Mouse (Mus musculus) kidney, adult 9 months (tissue): Measurements from ENCODE around the gene Lama5.

Source experiments
- DNase-seq: peaks from one replicate; pipeline ENCODE4 v3.0.0; 2022

Gene Lama5

DNA sequence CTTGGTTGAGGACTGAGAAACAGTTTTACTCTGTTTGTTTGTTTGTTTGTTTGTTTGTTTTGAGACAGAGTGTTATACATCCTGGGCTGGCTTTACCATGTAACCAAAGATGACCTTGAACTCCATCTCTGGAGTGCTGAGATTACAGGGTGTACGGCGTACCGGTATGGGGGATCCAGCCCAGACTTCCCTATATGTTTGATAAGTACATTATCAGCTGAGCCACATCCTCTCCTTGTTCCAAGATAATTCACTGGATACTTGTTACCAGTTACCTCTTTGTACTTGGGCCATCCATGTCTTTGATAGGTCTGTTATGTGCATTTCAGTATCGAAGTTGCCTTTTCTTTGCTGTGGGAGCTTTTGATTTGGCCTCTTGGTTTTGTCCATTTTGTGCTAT is 92.4 kb downstream of the Lama5 start:
- DNase-seq: no peak

DNA sequence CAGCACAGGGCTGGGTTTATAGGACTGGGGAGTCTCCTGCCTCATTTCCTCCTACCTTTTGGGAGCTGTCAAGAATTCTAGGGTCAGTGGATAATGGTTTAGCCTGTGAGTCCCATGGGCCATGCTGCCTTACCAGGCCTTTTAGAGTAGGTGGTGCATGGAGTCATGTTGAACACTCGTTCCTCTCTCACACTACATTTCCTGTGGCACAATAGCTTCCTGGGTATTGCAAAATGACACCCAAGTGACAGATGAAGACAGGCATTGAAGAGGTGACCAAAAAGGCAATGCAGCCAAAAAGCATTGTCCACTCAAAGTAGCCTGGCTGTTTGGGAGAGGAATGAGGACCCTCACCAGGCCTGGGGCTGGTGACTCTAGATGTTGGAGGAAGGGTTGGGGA is 98.0 kb downstream of the Lama5 start:
- DNase-seq: no peak
